ENCODE assay signal across 1 mouse cellular context in the genomic region with DNA sequence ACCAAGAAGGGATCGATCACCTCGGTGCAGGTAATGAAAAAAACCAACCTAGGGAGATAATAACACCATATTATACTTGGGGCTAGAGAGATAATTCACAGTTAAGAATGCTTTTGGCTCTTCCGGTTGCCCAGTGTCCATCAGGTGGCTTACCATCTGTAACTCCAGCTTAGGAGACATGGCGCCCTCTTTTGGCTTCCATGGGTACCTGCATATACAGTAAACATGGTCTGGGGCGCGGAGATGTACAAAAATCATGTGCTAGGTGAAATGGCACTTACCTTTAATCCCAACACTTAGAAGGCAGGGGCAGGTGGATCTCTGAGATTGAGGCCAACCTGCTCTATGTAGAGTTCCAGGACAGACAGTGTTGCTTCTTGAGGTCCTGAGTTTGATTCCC.
TF ChIP-seq lines count a peak whose summit lies in the region.

No protein-coding gene starts in this region.

TF ChIP-seq in MEL, 35 proteins besides CTCF, POLR2A, EP300 and RAD21 (continued from another document):
- TF ChIP-seq USF2 (IDR thresholded peaks at IDR 0.05; ENCODE audit: borderline replicate concordance in 1 of 2, insufficient read depth in 1 of 2, low read depth in 1 of 2, low read length in 2 of 2) (no peak), GABPA (IDR thresholded peaks at IDR 0.05; ENCODE audit: low read depth, low read length) (no peak), ZC3H11A (IDR thresholded peaks at IDR 0.05; ENCODE audit: low read depth, low read length) (no peak), MYC (IDR thresholded peaks at IDR 0.05; ENCODE audit: low read depth, low read length) (no peak), NELFE (IDR thresholded peaks at IDR 0.05; ENCODE audit: low read depth, low read length) (no peak), RCOR1 (IDR thresholded peaks at IDR 0.05; ENCODE audit: low read depth, low read length) (no peak), UBTF (IDR thresholded peaks at IDR 0.05; ENCODE audit: borderline replicate concordance, insufficient read depth, low read depth, low read length) (no peak), CHD2 (IDR thresholded peaks at IDR 0.05; ENCODE audit: low read length) (no peak), GATA1 (IDR thresholded peaks at IDR 0.05; ENCODE audit: low read depth, low read length) (no peak), ZNF384 (IDR thresholded peaks at IDR 0.05; ENCODE audit: low read depth, low read length) (no peak), ZKSCAN1 (IDR thresholded peaks at IDR 0.05; ENCODE audit: low read depth, low read length) (no peak), HCFC1 (IDR thresholded peaks at IDR 0.05; ENCODE audit: low read depth, low read length) (no peak), TBP (IDR thresholded peaks at IDR 0.05; ENCODE audit: low read depth, low read length) (no peak), SIN3A (IDR thresholded peaks at IDR 0.05; ENCODE audit: low read length) (no peak), POLR2AphosphoS5 (IDR thresholded peaks at IDR 0.05; ENCODE audit: borderline replicate concordance, low read depth, low read length) (no peak), KAT2A (conservative IDR thresholded peaks at IDR 0.05; ENCODE audit: low read depth, low read length) (no peak)
